Mouse (Mus musculus) retina, adult 2 months (tissue): Measurements from ENCODE around the gene Fam171a1.
"Not testable (repeated sequence)": the region's sequence is repeated elsewhere in the genome, so short reads cannot be mapped to it uniquely, and the experiment has no call there.

Source experiments
- DNase-seq: peaks from one replicate; pipeline ENCODE4 v3.0.0-alpha.2; 2012; ENCODE audit warnings: low read depth, low spot score

Fam171a1 gene

DNA sequence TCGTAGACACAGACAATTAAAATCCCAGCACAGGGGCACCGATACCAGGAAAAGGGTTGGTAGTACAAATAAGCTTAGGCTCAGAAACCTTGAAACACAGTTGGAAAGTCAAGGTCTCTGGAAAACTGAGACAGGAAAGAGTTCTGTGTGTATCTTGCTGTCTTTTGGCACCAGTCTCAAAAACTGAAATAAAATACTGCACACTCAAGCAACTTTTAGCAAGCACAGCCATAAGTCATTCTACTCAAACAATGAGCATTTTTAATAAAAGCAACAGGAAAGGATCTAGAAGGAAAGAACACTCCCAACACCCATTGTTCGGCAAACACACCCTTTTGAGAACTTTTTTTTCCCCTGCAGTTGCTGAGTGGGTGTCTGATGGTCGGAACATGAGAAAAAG lies at the start of gene Fam171a1:
TSS of gene Fam171a1 (plus strand) at position 359 of the 400 bp plus-strand sequence.
- no peak for DNase-seq

DNA sequence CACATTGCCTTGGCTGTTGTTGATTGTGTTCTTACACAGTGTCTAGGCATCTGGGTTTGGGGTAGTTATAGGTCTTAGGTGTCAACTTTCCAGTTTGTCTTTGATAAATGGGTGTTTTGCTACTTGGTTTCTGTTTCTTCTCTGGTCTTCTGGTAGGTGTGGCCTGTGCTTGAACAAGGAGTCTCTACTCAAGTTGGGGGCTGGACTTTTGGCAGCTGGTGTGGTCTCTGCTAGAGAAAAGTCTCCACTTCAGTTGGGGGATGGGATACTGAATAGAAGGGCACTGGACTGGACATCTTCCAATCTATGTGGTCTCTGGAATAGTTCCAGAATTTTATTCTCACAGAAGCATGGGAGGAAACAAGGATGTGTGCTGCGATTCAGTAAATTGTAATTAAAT lies 44.9 kb upstream of the Fam171a1 start:
- DNase-seq = no peak

DNA sequence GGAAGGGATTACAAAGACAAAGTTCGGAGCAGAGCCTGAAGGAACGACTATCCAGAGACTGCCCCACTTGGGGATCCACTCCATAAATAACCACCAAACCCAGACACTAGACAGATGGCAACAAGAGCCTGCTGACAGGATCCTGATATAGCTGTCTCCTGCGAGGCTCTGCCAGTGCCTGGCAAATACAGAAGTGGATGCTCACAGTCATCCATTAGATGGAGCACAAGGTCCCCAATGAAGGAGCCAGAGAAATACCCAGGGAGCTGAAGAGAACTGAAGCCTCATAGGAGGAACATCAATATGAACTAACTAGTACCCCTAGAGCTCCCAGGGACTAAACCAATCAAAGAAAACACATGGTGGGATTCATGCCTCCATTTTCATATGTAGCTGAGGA lies 25.7 kb upstream of the Fam171a1 start:
- not testable (repeated sequence) for DNase-seq

DNA sequence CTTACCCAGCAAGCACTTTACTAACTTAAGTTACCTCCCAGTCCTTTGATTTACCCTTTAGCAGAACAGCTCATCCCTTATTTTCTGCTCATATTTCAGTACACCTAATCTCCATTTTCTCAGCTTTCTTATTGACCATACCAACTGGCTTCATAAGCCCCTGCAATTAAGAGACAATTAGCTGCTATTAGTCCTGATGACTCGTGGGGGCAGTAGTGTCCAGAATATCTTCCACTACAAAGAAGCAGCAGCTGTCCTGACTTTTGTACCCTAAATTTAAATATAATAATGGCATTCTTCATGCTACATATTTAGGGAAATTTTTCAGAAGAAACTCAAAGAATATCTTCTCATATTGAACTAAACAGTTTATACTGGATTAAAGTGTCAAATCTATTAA lies 24.8 kb upstream of the Fam171a1 start:
- peak; percentile 11 for DNase-seq

DNA sequence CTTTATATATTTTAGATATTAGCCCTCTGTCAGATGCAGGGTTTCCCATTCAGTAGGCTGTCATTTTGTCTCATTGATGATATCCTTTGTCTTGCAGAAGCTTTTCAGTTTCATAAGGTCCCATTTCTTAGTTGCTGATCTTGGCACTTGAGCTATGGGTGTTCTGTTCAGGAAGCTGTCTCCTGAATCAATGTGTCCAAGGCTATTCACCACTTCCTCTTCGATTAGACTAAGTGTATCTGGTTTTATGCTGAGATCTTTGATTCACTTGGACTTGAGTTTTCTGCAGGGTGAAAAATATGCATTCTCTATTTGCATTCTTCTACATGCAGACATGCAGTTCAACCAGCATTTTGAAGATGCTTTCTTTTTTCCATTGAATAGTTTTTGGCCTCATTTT lies 17.9 kb upstream of the Fam171a1 start:
- DNase-seq = no peak

DNA sequence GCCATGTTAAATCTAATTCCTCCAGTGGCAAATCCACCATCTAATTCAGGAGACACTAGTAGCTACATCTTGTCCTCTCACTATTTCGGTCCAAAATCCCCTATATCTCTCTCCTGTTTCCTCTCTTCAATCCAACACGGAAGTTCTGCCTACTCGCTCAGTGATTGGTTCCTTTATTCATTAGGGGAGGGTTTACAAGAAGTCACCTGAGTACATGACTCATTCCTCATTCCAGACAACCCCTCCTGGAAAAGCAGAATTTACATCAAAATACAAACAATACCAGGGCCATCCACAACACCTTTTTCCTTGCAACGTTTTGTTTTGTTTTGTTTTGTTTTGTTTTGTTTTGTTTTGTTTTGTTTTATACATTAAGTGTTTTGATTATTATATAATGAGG lies 14.1 kb upstream of the Fam171a1 start:
- no peak for DNase-seq

DNA sequence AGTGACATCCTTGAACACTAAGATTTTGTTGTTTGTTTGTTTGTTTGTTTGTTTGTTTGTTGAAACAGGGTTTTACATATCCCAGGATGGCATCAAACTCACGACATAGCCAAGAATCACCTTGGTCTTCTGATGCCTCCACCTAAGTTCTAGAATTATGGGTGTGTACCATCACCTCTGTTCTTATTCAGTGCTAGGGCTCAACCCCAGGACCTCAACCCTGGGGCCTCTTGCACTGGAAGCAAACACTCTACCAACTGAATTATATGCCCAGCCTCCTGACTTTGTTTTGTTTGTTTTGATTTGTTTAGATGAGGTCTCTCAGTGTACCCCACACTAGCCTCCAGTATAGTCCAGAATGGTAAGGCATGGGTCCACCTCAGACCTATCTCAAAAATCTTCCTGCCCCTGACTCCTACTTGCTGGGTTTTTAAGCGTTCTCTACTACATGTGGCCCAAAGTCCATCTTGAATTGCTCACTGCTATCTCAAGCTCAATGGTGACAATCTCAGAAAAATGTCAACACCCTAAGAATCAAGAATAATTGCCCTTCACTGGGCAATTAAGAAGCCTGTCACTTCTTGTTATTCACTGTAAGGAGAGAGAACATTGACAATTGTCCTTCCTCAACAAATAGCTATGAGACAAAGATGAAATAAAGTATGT lies 12.6 kb upstream of the Fam171a1 start:
- no peak for DNase-seq

DNA sequence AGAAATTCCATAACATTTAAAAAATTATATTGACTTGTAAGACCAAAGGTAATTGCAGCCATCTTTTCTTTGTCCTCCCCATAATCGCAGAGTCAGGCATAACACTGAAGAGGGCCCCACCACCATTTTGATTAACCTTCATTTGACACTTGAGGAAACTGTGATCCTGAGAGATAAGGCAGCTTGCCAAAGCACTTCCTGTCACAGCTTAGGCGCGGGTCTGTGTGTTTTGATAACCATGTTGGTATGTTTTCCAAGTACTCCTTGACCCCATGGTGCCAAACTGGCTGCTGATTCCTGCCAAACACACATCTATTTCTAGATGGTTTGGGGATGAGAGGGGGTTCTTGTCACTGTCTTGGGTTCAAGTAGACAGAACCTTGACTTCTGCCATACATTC lies 11.7 kb upstream of the Fam171a1 start:
- DNase-seq = no peak

DNA sequence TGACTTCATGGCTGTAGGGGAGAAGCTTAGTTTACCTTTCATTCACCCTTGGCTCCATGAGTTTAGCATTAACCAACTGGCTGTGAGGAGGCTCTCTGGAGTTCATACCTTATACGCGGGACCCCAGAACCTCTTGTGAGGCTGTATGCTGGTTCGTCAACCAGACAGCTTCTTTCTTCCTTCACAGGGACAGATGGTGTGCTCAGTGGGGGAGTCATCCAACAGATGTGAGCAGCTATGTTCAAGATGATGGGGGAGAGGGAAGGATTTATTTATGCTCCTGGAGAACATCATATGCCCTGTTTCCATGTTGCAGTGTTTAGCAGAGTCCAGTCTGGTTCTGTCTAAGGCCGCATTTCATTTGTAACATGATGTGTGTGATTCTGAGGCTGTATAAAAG lies 6.6 kb upstream of the Fam171a1 start:
- DNase-seq = no peak

DNA sequence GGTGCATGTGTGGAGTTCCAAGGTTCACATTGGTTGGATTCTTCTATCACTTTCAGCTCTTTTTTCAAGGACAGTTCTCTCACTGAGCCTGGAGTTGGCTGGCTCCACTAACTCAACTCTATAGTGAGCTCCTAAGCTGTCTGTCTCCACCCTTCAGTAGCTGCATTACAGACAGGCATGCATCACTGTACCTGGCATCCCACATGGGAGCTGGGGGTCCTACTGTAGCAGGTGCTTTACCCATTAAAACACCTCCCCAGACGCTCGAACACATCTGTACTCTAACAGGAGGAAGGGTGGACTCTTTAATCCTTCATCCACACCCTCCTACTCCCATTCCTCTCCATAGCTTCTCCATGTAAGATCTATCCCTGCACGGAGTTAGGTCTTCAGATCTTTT lies 5.6 kb upstream of the Fam171a1 start:
- DNase-seq = no peak

DNA sequence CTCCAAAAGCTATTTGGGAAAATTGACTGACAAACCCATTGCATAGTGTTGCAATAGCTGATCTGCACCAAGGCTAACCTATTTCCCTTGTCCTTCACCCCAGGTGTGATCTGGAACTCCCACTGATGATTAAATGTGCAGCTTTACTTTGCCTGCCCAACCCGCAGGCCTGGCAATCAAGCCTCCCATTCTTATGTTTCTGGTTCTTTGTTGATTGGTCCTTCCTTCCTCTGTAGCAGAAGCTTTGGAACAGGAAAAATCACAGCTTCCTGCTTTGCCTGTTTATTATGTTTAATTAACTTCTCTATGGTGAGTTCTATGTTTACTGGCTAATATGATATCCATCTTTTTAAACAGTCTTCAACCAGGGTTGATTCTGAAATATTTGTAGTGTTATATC lies 5.2 kb upstream of the Fam171a1 start:
- DNase-seq = no peak

DNA sequence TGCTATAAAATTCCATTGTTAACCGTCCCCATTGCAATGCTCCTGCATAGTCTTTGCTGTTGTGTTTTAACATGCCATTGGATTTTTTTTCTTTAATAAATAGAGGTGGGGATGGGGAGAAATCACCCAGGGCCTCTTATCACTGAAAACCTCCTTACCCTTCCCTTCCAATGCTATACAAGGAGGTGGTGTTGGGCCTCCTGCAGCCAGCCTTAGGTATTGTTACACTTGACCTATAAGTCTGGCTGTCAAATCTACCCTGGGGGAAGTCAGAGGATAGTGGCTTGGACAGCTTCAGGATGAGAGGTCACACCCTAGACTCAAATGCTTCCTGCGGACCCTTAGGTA lies 3.8 kb downstream of the Fam171a1 start:
- DNase-seq = no peak

DNA sequence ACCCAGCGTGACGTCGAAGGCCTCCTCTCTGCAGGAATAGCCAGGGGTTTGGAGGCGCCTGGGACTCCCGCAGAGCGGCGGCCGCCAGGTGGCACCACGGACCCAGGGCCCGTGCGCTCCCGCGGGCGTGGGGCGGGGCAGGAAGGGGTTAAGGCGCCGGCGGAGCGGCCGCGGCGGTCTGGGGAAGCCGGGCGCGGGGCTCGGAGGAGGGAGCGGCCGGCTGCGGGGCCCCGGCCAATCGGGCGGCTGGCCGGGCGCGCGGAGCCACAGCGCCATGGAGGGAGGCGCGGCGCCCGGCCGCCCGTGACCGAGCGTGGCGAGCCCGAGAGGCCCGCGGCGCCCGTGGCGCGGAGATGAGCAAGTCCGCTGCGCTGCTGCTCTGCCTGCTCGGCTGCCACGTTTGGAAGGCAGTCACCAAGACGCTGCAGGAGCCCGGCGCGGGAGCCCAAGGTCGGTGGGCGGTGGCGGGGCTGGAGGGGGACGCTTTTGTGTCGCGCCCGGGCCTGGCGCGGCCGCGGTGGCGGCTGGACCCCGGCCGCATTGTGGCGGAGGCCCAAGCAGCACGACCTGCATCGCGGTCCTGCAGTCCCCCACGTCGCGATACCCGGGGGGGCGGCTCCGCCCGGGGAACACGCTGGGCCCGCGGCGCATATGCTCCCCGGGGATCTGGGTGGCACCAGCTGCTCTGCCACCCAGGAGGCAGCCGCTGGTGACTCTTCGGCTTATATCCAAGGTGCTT lies 4.3 kb downstream of the Fam171a1 start:
- DNase-seq = no peak

DNA sequence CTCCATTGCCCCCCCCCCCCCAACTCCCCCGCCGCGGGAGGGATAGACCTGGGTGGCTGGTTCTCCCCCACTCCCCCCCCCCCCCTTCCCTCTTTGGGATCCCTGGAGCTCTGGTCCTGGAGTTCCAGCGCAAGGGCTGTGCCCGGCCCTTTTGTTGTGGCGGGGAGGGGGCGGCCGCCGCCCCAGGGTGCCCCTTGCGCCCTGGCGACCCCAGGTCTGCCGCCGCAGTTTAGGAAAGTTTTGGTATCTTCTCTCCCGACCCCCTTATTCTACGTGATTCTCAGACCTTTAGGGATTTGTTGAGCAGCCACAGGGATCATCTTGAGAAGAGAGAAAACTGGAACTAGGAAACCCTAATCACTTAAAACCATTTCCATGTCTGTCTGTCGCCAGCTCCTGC lies 4.9 kb downstream of the Fam171a1 start:
- no peak for DNase-seq

DNA sequence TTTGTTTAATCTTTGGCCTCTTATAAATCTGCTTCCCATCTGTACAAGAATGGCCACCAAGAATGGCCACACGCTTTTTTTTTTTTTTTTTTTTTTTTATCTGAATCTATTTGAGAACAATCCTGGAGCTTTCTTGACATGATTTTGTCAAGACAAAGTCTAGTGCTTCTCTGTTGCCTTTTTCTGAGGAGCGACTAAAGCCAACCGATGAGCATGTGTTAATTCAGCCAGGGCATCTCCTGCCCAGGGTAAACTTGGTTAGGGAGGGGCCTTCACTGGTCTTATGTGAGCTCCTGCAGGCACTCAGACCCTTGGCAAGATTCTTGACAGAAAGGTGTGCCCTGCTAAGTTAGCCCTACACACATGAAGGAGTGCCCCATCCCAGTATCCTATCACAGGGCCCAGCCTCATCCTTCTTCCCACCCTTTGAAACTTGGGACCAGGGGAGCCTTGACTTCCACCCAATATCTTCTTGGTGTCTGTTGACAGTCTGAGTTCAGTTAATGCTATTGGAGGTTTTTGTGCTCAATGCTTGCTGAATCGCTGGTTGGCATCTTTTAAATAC lies 5.4 kb downstream of the Fam171a1 start:
- no peak for DNase-seq

DNA sequence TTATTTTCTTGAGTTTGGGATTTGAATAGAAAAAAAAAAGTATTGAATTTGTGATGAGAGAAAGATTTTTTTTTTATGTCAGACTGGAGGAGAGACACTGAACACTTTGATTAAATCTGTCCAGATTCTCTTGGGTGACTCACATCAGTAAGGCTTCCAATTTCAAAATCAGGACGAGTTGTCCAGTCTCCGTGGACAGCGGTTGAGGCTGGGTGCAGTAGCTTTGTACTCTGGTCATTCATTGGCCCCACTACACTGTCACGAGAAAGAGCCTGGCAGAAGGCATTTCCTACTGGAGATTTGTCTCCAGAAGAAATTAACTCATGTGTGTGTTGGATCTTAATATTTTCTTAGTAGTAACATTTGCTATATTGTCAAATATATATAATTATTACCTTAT lies 8.5 kb downstream of the Fam171a1 start:
- no peak for DNase-seq

DNA sequence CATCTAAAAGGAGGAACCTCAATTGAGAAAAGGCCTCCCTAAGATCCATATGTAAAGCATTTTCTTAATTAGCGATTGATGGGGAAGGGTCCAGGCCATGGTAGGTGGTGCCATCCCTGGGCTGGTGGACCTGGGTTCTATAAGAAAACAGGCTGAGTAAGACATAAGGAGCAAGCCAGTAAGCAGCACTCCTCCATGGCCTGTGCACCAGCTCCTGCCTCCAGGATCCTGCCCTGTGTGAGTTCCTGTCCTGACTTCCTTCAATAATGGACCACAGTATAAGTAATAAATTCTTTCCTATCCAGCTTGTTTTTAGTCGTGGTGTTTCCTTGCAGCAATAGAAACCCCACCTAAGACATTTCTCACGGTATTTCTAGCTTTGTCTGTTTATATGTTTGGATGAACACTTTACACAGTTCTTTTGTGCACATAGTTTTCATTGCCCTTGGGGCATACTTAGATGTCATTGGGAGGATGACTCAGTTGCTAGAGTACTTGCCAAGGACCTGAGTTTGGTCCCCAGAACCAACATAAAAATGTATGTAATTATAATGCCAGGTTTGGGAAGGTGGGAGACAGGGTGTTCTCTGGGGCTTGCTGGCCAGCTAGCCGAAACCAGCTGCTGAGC lies 13.3 kb downstream of the Fam171a1 start:
- no peak for DNase-seq

DNA sequence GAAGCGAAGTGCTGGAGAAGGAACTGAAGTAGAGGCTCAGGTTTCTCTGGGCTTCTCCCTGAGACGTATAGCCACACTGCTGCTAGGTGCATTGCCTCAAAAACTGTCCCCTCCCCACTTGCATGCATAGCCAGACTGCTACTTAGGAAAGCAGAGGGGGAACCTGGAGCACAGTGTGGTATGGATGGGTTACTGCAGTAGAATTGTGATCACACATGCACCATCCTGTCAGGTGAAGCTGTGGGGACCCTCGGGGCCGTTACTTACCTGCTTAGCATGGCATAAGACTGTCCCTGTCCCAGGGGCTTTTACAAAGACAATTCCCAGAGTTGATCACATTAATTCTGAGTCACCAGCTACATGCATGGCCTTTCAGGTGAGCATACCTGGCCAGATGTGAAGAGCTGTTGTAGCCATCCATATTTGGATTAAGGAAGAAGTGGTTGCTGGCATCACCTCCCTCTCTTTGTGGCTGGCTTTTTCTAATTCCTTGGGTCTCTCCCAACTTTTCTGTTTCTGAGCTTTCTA lies 14.4 kb downstream of the Fam171a1 start:
- DNase-seq = no peak

DNA sequence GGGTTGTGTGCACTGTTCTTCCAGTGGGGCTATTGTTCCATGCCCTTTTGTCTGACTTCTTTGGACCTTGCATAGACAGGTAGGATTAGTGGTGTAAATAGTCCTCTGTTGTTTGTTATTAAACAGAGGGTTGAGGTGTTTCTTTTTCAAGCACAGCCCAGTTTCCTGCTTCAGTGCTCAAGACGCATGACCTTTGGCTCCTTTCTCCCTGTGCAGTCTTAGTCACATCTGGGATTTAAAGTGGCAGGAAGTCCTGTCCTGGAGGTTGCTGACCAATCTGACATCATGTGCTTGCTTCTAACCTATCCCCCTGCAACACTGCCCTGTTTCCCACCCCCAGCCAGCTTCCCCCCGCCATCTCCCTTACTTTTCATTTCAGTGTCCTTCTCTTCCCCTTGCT lies 14.9 kb downstream of the Fam171a1 start:
- no peak for DNase-seq

DNA sequence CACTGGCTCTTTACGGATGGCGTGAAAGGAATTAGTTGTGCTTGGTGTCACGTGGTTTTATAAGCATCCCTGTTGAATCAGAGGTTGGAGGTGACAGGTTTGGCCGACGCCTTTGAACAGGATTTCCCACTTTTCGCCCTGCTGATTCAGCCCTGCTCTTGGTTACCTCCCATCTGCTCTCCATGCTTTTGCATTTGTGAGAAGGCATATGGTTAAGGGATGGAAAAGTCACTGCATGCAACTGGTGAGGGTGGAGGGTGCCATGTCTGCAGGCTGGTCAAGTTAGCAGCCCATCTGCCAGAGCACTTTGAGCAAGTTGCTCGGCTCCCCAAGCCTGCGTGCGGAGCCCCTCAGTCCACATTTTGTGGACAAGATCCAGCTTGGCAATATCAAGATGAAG lies 18.4 kb downstream of the Fam171a1 start:
- no peak for DNase-seq

DNA sequence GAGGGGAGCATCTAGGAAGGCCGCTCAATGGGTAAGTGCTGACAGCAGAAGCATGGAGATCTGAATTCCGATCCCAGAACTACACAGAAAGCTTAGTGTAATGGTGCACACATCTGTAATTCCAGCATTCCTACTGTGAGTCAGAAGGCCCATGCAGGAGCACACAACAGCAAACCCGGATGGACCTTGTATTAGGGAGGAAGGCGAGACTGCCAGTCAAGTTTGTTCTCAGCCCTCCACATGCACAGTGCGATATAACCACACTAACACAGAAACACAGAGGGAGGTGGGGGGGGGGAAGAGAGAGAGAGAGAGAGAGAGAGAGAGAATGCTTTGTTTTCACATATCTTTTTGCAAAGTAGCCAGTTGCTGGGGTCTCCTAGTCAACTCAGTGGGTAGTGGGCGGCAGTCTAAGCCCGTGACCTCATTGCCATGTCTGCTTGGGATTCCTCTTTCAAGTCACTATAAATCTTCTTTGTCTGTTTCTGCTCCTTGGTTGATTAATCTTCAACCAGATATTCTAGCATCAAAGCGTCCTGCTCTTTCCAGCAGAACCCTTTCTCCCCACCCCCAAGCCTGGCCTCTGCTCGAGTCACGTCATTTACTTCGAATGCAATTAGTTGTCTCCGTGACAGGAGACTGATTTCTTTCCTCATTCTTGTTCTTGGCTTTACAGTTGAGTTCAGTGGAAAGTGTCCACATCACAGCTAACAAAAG lies 20.7 kb downstream of the Fam171a1 start:
- no peak for DNase-seq

DNA sequence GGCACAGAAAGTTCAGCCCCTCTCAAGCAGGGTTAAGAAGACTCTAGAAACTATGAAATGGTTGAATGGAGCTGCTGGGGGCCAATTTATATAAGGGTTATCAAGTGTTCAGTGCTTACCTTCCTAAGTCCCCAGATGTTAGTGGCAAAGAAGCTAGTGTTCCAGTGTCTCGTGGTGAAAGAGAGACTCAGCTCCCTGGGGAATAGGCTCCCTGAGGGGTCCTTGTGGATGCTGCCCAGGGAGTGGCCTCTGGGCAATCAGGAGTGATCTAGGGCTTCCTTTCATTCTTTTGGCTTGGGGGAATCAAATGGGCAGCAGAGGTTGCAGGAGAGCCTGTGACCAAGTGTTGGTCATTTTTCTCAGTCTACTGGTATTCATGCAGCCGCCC lies 21.3 kb downstream of the Fam171a1 start:
- no peak for DNase-seq
